In the genomic region with DNA sequence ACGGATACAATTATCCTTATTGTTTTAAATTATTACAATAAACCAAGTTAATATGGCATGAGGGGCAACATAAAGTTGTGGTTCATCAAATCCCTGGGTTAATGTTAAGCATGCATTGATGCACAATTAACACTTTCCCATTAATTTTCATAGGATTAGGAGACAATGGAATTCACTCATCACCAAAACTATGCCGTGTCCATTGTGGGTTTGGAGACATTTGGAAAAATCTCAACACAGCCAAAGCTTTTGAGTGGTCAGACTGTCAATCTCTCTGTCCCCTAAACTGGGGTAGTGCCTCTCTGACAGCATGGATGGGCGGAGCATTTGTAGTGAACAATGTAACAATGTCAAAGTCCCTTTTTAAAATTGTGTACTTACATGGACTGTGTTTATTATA, we compare ENCODE assay signal across 9 mouse cellular contexts. TPM values are rescaled to one million over a fixed set of nuclear protein-coding genes. Genes with fewer than 3 reads are reported as not detected.
DNase-seq lines count a peak whose midpoint lies in the region; ATAC-seq and TF ChIP-seq lines count a peak whose summit lies in the region.
"Had no signal": no experiment of that assay in that cellular context is flagged by ENCODE, and none has a peak within 500 bp of the region (broad histone marks: within the 10 kb centered on the region; RNA-seq: fewer than 3 reads in every experiment).

No protein-coding gene starts in this region.

- TF ChIP-seq EP300 in liver, embryonic 14.5 days (IDR thresholded peaks at IDR 0.05; ENCODE audit: low read depth) = no peak

- no peak for ATAC-seq in heart, embryonic 13.5 days (ENCODE audit: extremely low read depth, insufficient number of reproducible peaks, low FRiP score, low TSS enrichment)
- no peak for ATAC-seq in forebrain, embryonic 12.5 days (ENCODE audit: low FRiP score)
- ATAC-seq in liver, embryonic 14.5 days (ENCODE audit: insufficient read depth) = no peak
- no peak for ATAC-seq in cerebellum, adult (ENCODE audit: insufficient number of reproducible peaks, low FRiP score, low TSS enrichment)

- H3K36me3 ChIP-seq in heart, embryonic 13.5 days = 0 out of 2 replicates have a peak, but pooled peaks cover 5% of the 10 kb centered on the region
- H3K36me3 ChIP-seq in forebrain, embryonic 12.5 days (replicated peaks) = no peaks in the 10 kb centered on the region
- no peaks in the 10 kb centered on the region for H3K36me3 ChIP-seq in liver, embryonic 14.5 days (replicated peaks; ENCODE audit: control insufficient read depth, insufficient read depth, low read depth)

- peak overlapping the region; percentile 98 for H3K27ac ChIP-seq in heart, embryonic 13.5 days (replicated peaks)
- 0 out of 2 replicates have a peak overlapping the region, but pooled peaks have one; percentile 14 for H3K27ac ChIP-seq in forebrain, embryonic 12.5 days
- no peak overlapping the region for H3K27ac ChIP-seq in liver, embryonic 14.5 days

- H3K27me3 ChIP-seq in heart, embryonic 13.5 days (replicated peaks) = no peaks in the 10 kb centered on the region
- H3K27me3 ChIP-seq in forebrain, embryonic 12.5 days = 0 out of 2 replicates have a peak, but pooled peaks cover 6% of the 10 kb centered on the region
- H3K27me3 ChIP-seq in liver, embryonic 14.5 days (ENCODE audit: control insufficient read depth, insufficient read depth, low read length) = no peaks in the 10 kb centered on the region

- WGBS in heart, embryonic 13.5 days = 58% methylated on average over 3 of the region's 3 CpGs
- WGBS in forebrain, embryonic 12.5 days = 35% methylated on average over 3 of the region's 3 CpGs
- 75% methylated on average over 3 of the region's 3 CpGs for WGBS in liver, embryonic 14.5 days (ENCODE audit: insufficient replicate concordance)

- H3K4me3 ChIP-seq in heart, embryonic 13.5 days = peak overlapping the region; percentile 85
- peak overlapping the region; percentile 97; the same call in 1 of the 2 replicates for H3K4me3 ChIP-seq in forebrain, embryonic 12.5 days (replicated peaks)
- H3K4me3 ChIP-seq in liver, embryonic 14.5 days (ENCODE audit: insufficient read depth in 1 of 2, low read depth in 2 of 2, low read length in 2 of 2) = no peak overlapping the region; a peak in 1 of 4 replicates

- H3K9me3 ChIP-seq in heart, embryonic 13.5 days = no peaks in the 10 kb centered on the region
- no peaks in the 10 kb centered on the region for H3K9me3 ChIP-seq in forebrain, embryonic 12.5 days
- H3K9me3 ChIP-seq in liver, embryonic 14.5 days (ENCODE audit: control insufficient read depth, low read length) = no peaks in the 10 kb centered on the region

- H3K4me1 ChIP-seq in heart, embryonic 13.5 days = peaks cover 40% of the 10 kb centered on the region
- H3K4me1 ChIP-seq in forebrain, embryonic 12.5 days = peaks cover 44% of the 10 kb centered on the region
- H3K4me1 ChIP-seq in liver, embryonic 14.5 days (replicated peaks; ENCODE audit: control insufficient read depth in 2 of 2, insufficient read depth in 2 of 2, low read length in 1 of 2) = peaks cover 23 to 32% of the 10 kb centered on the region in 2 experiments

- no peak for TF ChIP-seq CTCF in liver, embryonic 14.5 days (IDR thresholded peaks at IDR 0.05; ENCODE audit: low read depth)

- no peak for DNase-seq in heart, postnatal 4 days
- peak; percentile 14 for DNase-seq in A20 (ENCODE audit: low read depth, low spot score)
- DNase-seq in liver, embryonic 14.5 days (ENCODE audit: low read depth in 3 of 3, low spot score in 3 of 3) = no peak
- no peak for DNase-seq in embryo, embryonic 10.5 days (ENCODE audit: low spot score)
- DNase-seq in right cerebral cortex, postnatal 36 days (ENCODE audit: low spot score in 2 of 2) = no peak
- DNase-seq: layer of hippocampus, postnatal 36 days had no signal

- H3K4me2 ChIP-seq in heart, embryonic 13.5 days = peak overlapping the region; percentile 95
- peak overlapping the region; percentile 81 for H3K4me2 ChIP-seq in forebrain, embryonic 12.5 days
- H3K4me2 ChIP-seq in liver, embryonic 14.5 days (ENCODE audit: low read depth) = peak overlapping the region; percentile 82

- H3K9ac ChIP-seq in heart, embryonic 13.5 days = peak overlapping the region; percentile 99
- peak overlapping the region; percentile 98; the same call in 1 of the 2 replicates for H3K9ac ChIP-seq in forebrain, embryonic 12.5 days
- H3K9ac ChIP-seq in liver, embryonic 14.5 days (replicated peaks) = no peak overlapping the region

RNA-seq across cellular contexts. Expression of gene Msi2, which starts 1.3 kb away (rescaled TPM):
- 16.2 and 18.8 TPM in 2 replicates for polyA plus RNA-seq in heart, embryonic 13.5 days (2015; fragmentation: Nextera tagmentation; extraction: Ambion mirVana)
- total RNA-seq in heart, postnatal 4 days (2021) = 100 to 1,000 TPM; 205 to 234 TPM
- polyA plus RNA-seq in forebrain, embryonic 12.5 days (2016; fragmentation: Nextera tagmentation; extraction: Ambion mirVana) = 34.9 and 35.8 TPM in 2 replicates
- 4.8 and 6.2 TPM in 2 replicates for polyA plus RNA-seq in liver, embryonic 14.5 days (2012; rRNA removed)
- 2.1 and 2.2 TPM in 2 replicates for polyA plus RNA-seq in liver, embryonic 14.5 days (2014; fragmentation: Nextera tagmentation; extraction: Ambion mirVana)

Comparison
In these comparisons a context has a peak if more than half of its experiments do, and no peak if none do; other contexts are left out.
1. H3K4me3 ChIP-seq: peak in heart, embryonic 13.5 days (single experiment) and forebrain, embryonic 12.5 days (single experiment); none in liver, embryonic 14.5 days (0 of 2).
2. Peak in every context shown above with its lines, with median percentiles within 50 percentile points of each other: H3K4me2 ChIP-seq.